Mouse (Mus musculus) gastrocnemius, adult 2 months (tissue): ENCODE data around the gene Cotl1. TPM values are rescaled to one million over a fixed set of nuclear protein-coding genes. Genes with fewer than 3 reads are reported as not detected.

ENCODE experiments used
- DNase-seq: peaks from one replicate; pipeline ENCODE4 v3.0.0; 2022
- H3K27ac ChIP-seq: fragments of 200-600 bp; 2 replicates; pipeline ENCODE4 v1.8.1; 2022; ENCODE audit warnings: mild to moderate bottlenecking
- H3K4me3 ChIP-seq: fragments of 200-600 bp; 2 replicates; pipeline ENCODE4 v1.8.1; 2022; ENCODE audit warnings: mild to moderate bottlenecking, moderate library complexity
- CTCF ChIP-seq: fragments of 200-600 bp; IDR thresholded peaks from 2 replicates; pipeline ENCODE4 v1.8.1; 2022; ENCODE audit warnings: antibody characterized with exemption, mild to moderate bottlenecking, moderate library complexity
- intact Hi-C: fragments of 180-260 bp; cut with DNase I; formaldehyde crosslinking; loops from one replicate; pipeline ENCODE4 v1.15.1; 2025
- total RNA-seq, 2 experiments: library from RNA; stranded (reverse); gene quantifications; 2 replicates each; pipeline ENCODE4 v1.2.3; 2021

The Cotl1 gene
- total RNA-seq, 2 experiments from 2014 or later: 3.2 to 7.4 TPM

GRCm38 (mm10) chr8:119810127-119810868 is 30.0 kb downstream of the Cotl1 start:
- DNase-seq: no peak
- no peak overlapping the region for H3K27ac ChIP-seq
- intact Hi-C loops: no loop called here
- TF ChIP-seq CTCF: no peak
- H3K4me3 ChIP-seq: no peak overlapping the region

GRCm38 (mm10) chr8:119809620-119810019 is 30.7 kb downstream of the Cotl1 start:
- intact Hi-C loops: no loop called here
- TF ChIP-seq CTCF: no peak
- no peak for DNase-seq
- Histone ChIP-seq H3K4me3 (no peak overlapping the region), H3K27ac (no peak overlapping the region)

- DNase-seq: no peak
- H3K27ac ChIP-seq: no peak overlapping the region
- H3K4me3 ChIP-seq: no peak overlapping the region
- intact Hi-C loops: no loop called here
- TF ChIP-seq CTCF: no peak
Measured at GRCm38 (mm10) chr8:119807687-119808086, 32.7 kb downstream of the Cotl1 start.

GRCm38 (mm10) chr8:119806422-119807263 is 33.7 kb downstream of the Cotl1 start:
- Histone ChIP-seq H3K27ac (no peak overlapping the region), H3K4me3 (no peak overlapping the region)
- no peak for TF ChIP-seq CTCF
- DNase-seq: no peak
- intact Hi-C loops: no loop called here

- Histone ChIP-seq H3K27ac (no peak overlapping the region), H3K4me3 (no peak overlapping the region)
- no peak for DNase-seq
- TF ChIP-seq CTCF: no peak
- intact Hi-C loops: no loop called here
Measured at GRCm38 (mm10) chr8:119805275-119805674, 35.1 kb downstream of the Cotl1 start.

- TF ChIP-seq CTCF: peak; percentile 43
- intact Hi-C loops: no loop called here
Measured at GRCm38 (mm10) chr8:119802592-119802991, 37.8 kb downstream of the Cotl1 start.

GRCm38 (mm10) chr8:119801168-119801567 is 39.2 kb downstream of the Cotl1 start:
- Histone ChIP-seq H3K4me3 (no peak overlapping the region), H3K27ac (no peak overlapping the region)
- TF ChIP-seq CTCF: no peak
- intact Hi-C loops: no loop called here
- no peak for DNase-seq

More at GRCm38 (mm10) chr8:119802592-119802991, 37.8 kb downstream of the Cotl1 start:
- no peak for DNase-seq
- Histone ChIP-seq H3K4me3 (no peak overlapping the region), H3K27ac (no peak overlapping the region)

GRCm38 (mm10) chr8:119798965-119799264 is 41.4 kb downstream of the Cotl1 start:
- Histone ChIP-seq H3K27ac (peak overlapping the region; percentile 53; the same call in 1 of the 2 replicates), H3K4me3 (peak overlapping the region; percentile 59; the same call in 1 of the 2 replicates)
- DNase-seq: no peak
- TF ChIP-seq CTCF: no peak
- intact Hi-C loops: loop anchor here (5.0 kb wide), 1 partner anchor 38 kb away; no protein-coding TSS in a partner anchor

- Histone ChIP-seq H3K4me3 (peak overlapping the region; percentile 59), H3K27ac (peak overlapping the region; percentile 53; the same call in 1 of the 2 replicates)
- DNase-seq: peak; percentile 57
- intact Hi-C loops: loop anchor here (5.0 kb wide), 1 partner anchor 39 kb away; no protein-coding TSS in a partner anchor
- TF ChIP-seq CTCF: no peak
Measured at GRCm38 (mm10) chr8:119798170-119798964, 42.0 kb downstream of the Cotl1 start.

GRCm38 (mm10) chr8:119795651-119796050 is 44.7 kb downstream of the Cotl1 start:
- no peak for TF ChIP-seq CTCF
- intact Hi-C loops: loop anchor here (5.0 kb wide), 1 partner anchor 42 kb away; no protein-coding TSS in a partner anchor
- H3K4me3 ChIP-seq: no peak overlapping the region
- no peak for DNase-seq
- no peak overlapping the region for H3K27ac ChIP-seq

GRCm38 (mm10) chr8:119794689-119795088 is 45.7 kb downstream of the Cotl1 start:
- DNase-seq: no peak
- intact Hi-C loops: loop anchor here (5.0 kb wide), 1 partner anchor 43 kb away; no protein-coding TSS in a partner anchor
- Histone ChIP-seq H3K4me3 (no peak overlapping the region), H3K27ac (no peak overlapping the region)
- no peak for TF ChIP-seq CTCF
